ENCODE assay signal across 27 mouse cellular contexts in the genomic region with DNA sequence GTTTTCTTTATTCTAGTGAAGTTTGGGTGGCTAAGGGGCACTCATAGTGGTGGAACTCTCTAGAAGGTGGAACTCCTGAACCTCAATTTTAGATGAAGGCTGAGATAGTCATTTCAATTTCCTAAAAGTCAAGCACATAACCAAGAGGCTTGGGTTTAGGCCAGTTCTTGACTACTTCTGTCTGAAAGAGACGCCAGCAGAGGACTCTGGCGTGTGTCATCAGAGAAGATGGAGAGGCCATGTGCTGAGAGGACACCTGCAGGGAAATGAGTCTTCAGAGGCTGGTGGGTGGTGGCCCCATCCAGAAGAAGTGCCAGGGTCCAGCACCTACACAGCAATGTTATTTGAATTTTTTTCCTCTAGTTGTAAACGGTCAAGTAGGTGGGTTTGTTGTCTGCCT. TPM values are rescaled to one million over a fixed set of nuclear protein-coding genes. Genes with fewer than 3 reads are reported as not detected.
DNase-seq lines count a peak whose midpoint lies in the region; ATAC-seq lines count a peak whose summit lies in the region.
"Had no signal": no experiment of that assay in that cellular context is flagged by ENCODE, and none has a peak within 500 bp of the region (broad histone marks: within the 10 kb centered on the region; RNA-seq: fewer than 3 reads in every experiment).

No protein-coding gene starts in this region.

- no peak overlapping the region for H3K27ac ChIP-seq in forebrain, embryonic 14.5 days (ENCODE audit: low read depth, low read length)
- H3K27ac ChIP-seq in forebrain, embryonic 13.5 days = no peak overlapping the region
- H3K27ac ChIP-seq: forebrain, embryonic 10.5 days; hindbrain, embryonic 10.5 days; hindbrain, embryonic 13.5 days; hindbrain, postnatal 0 days; kidney, embryonic 15.5 days had no signal

- no peak overlapping the region for H3K9ac ChIP-seq in forebrain, embryonic 14.5 days (ENCODE audit: low read length)
- no peak overlapping the region for H3K9ac ChIP-seq in forebrain, embryonic 13.5 days
- H3K9ac ChIP-seq: hindbrain, embryonic 13.5 days; kidney, embryonic 15.5 days had no signal

- no peaks in the 10 kb centered on the region for H3K9me3 ChIP-seq in forebrain, embryonic 14.5 days (replicated peaks; ENCODE audit: control insufficient read depth, low read length)
- H3K9me3 ChIP-seq in forebrain, embryonic 13.5 days (replicated peaks) = no peaks in the 10 kb centered on the region
- H3K9me3 ChIP-seq: G1E; hindbrain, embryonic 10.5 days; hindbrain, embryonic 13.5 days; kidney, embryonic 15.5 days had no signal

- no peak overlapping the region for H3K4me3 ChIP-seq in forebrain, embryonic 14.5 days (ENCODE audit: low read depth, low read length)
- H3K4me3 ChIP-seq in forebrain, embryonic 13.5 days = no peak overlapping the region
- H3K4me3 ChIP-seq: forebrain, embryonic 10.5 days; hindbrain, embryonic 10.5 days; hindbrain, embryonic 13.5 days; kidney, embryonic 15.5 days had no signal

- 0 out of 2 replicates have a peak, but pooled peaks have one; percentile 14 for ATAC-seq in forebrain, embryonic 14.5 days
- no peak for ATAC-seq in forebrain, embryonic 13.5 days
- ATAC-seq: hindbrain, postnatal 0 days; inflammation-experienced regulatory T-cells, adult 6 months; Patski had no signal

- no peaks in the 10 kb centered on the region for H3K27me3 ChIP-seq in forebrain, embryonic 14.5 days (replicated peaks; ENCODE audit: control insufficient read depth, insufficient read depth, low read length)
- H3K27me3 ChIP-seq in forebrain, embryonic 13.5 days = no peaks in the 10 kb centered on the region
- H3K27me3 ChIP-seq: CH12.LX; hindbrain, embryonic 13.5 days; kidney, embryonic 15.5 days; Patski had no signal

- H3K36me3 ChIP-seq in forebrain, embryonic 14.5 days (ENCODE audit: control insufficient read depth, insufficient read depth, low read length) = no peaks in the 10 kb centered on the region
- no peaks in the 10 kb centered on the region for H3K36me3 ChIP-seq in forebrain, embryonic 13.5 days (ENCODE audit: poor library complexity, severe bottlenecking)
- H3K36me3 ChIP-seq: forebrain, embryonic 10.5 days; G1E; hindbrain, embryonic 13.5 days; kidney, embryonic 15.5 days had no signal

- 86% methylated on average over 3 of the region's 3 CpGs for WGBS in forebrain, embryonic 14.5 days
- 85% methylated on average over 3 of the region's 3 CpGs for WGBS in forebrain, embryonic 13.5 days

- no peak overlapping the region for H3K4me2 ChIP-seq in forebrain, embryonic 14.5 days (ENCODE audit: low read length)
- H3K4me2 ChIP-seq in forebrain, embryonic 13.5 days = no peak overlapping the region
- H3K4me2 ChIP-seq: heart, embryonic 11.5 days; hindbrain, embryonic 13.5 days; kidney, embryonic 15.5 days had no signal

- H3K4me1 ChIP-seq in forebrain, embryonic 14.5 days (ENCODE audit: control insufficient read depth, insufficient read depth, low read length) = peaks cover 25% of the 10 kb centered on the region
- H3K4me1 ChIP-seq in forebrain, embryonic 13.5 days = peaks cover 50% of the 10 kb centered on the region

- peak; percentile 58 for DNase-seq in cerebellum, adult 11-12 months
- DNase-seq in cerebellum, adult 9-10 months = no peak
- no peak for DNase-seq in forebrain, embryonic 14.5 days (ENCODE audit: low spot score)
- peak; percentile 21 for DNase-seq in heart, adult 11 months
- no peak for DNase-seq in heart, postnatal 4 days
- DNase-seq in brain, adult 2 months (ENCODE audit: low read depth, low spot score) = peak; percentile 79
- DNase-seq: adrenal gland, postnatal 10 days; adrenal gland, postnatal 36 days; B cell, adult 2 months; cerebellum, postnatal 10 days; cerebellum, postnatal 36 days; gastrocnemius, postnatal 10 days; gastrocnemius, postnatal 36 days; kidney, adult 11 months; kidney, adult 8-10 months had no signal

RNA-seq across cellular contexts. Expression of gene Kif5c, which starts 42.8 kb away (rescaled TPM):
- polyA plus RNA-seq in forebrain, embryonic 14.5 days (2014; fragmentation: Nextera tagmentation; extraction: Ambion mirVana) = 148 and 170 TPM in 2 replicates
- polyA plus RNA-seq in forebrain, embryonic 13.5 days (2015; fragmentation: Nextera tagmentation; extraction: Ambion mirVana) = 129 and 139 TPM in 2 replicates
- total RNA-seq in heart, postnatal 4 days (2021) = 1 to 10 TPM in 1 of 2 experiments, under 1 TPM in 1; 0.88 to 1.4 TPM
- total RNA-seq: granulocyte monocyte progenitor cell, adult 5-6 weeks had no signal

Comparison
In these comparisons a context has a peak if more than half of its experiments do, and no peak if none do; other contexts are left out.
1. DNase-seq: peak in cerebellum, adult 11-12 months (single experiment), heart, adult 11 months (single experiment) and brain, adult 2 months (single experiment); none in cerebellum, adult 9-10 months (single experiment), forebrain, embryonic 14.5 days (single experiment) and heart, postnatal 4 days (single experiment).